Mouse (Mus musculus) forebrain, embryonic 13.5 days (tissue): ENCODE data around the gene Trappc3. TPM values are rescaled to one million over a fixed set of nuclear protein-coding genes. Genes with fewer than 3 reads are reported as not detected.

Experiments
- ATAC-seq: fragments of 200-750 bp; cut with Nextera tagmentation; 2 replicates; pipeline ENCODE4 v1.8.0; 2017
- H3K27ac ChIP-seq: fragments of 300-500 bp; sonication (generic); 2 replicates; pipeline ENCODE4 v1.5.1; 2015; ENCODE audit warnings: inconsistent platforms, mild to moderate bottlenecking, moderate library complexity
- H3K27me3 ChIP-seq: fragments of 300-500 bp; sonication (generic); 2 replicates; pipeline ENCODE4 v1.6.1; 2015; ENCODE audit warnings: mild to moderate bottlenecking, inconsistent platforms
- H3K36me3 ChIP-seq: fragments of 300-500 bp; sonication (generic); 2 replicates; pipeline ENCODE4 v1.6.1; 2015; ENCODE audit warnings: mild to moderate bottlenecking, inconsistent platforms; ENCODE audit not compliant: poor library complexity, severe bottlenecking
- H3K4me1 ChIP-seq: fragments of 300-500 bp; sonication (generic); 2 replicates; pipeline ENCODE4 v1.6.1; 2015; ENCODE audit warnings: inconsistent platforms
- H3K4me2 ChIP-seq: fragments of 300-500 bp; sonication (generic); 2 replicates; pipeline ENCODE4 v1.6.1; 2015; ENCODE audit warnings: inconsistent platforms, mild to moderate bottlenecking, moderate library complexity
- H3K4me3 ChIP-seq: fragments of 300-500 bp; sonication (generic); 2 replicates; pipeline ENCODE4 v1.5.1; 2015; ENCODE audit warnings: mild to moderate bottlenecking, inconsistent platforms
- H3K9ac ChIP-seq: fragments of 300-500 bp; sonication (generic); 2 replicates; pipeline ENCODE4 v1.6.1; 2015; ENCODE audit warnings: mild to moderate bottlenecking, inconsistent platforms
- H3K9me3 ChIP-seq: fragments of 300-500 bp; sonication (generic); replicated peaks from 2 replicates; pipeline ENCODE4 v1.6.1; 2016; ENCODE audit warnings: inconsistent platforms
- WGBS: fragments of 180-500 bp; shearing (Covaris S2); methylation state at CpG from one replicate; pipeline ENCODE4 v1.1.7; 2015; 5-methylcytosine and 5-hydroxymethylcytosine counted together
- polyA plus RNA-seq: library from polyadenylated mRNA; unstranded; fragments of >200 nt; fragmentation: Nextera tagmentation; extraction: Ambion mirVana; gene quantifications from 2 replicates; pipeline ENCODE4 v1.2.1, GENCODE M21; 2015

The Trappc3 gene
- polyA plus RNA-seq, 1 experiment from 2014 or later: 143 TPM

GRCm38 (mm10) chr4:126261675-126262074 is 450 bp upstream of the Trappc3 start:
- Histone ChIP-seq H3K9me3 (no peaks in the 10 kb centered on the region), H3K4me1 (peaks cover 44% of the 10 kb centered on the region), H3K27ac (no peak overlapping the region), H3K36me3 (no peaks in the 10 kb centered on the region), H3K4me3 (no peak overlapping the region), H3K4me2 (no peak overlapping the region), H3K27me3 (peaks cover 3% of the 10 kb centered on the region; the same call in 1 of the 2 replicates), H3K9ac (no peak overlapping the region)
- 56% methylated on average over 7 of the region's 7 CpGs for WGBS
- peak; percentile 4 for ATAC-seq

- no peak for ATAC-seq
These were observed 7.2 kb downstream of the Trappc3 start for GRCm38 (mm10) chr4:126269292-126269691.

DNA sequence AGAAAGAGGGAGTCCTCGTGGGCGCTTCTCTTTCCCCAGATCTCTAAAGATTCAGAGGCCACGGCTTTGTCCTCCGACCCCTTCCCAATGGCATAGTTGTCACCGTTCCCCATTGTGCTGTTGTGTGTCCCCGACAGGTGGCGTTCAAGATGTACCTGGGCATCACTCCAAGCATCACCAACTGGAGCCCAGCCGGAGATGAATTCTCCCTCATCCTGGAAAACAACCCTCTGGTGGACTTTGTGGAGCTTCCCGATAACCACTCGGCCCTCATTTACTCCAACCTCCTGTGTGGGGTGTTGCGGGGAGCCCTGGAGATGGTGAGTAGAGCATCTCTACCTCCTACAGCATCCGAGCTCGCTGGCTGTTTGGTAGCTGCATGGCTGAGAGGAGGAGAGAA is 11.6 kb downstream of the Trappc3 start:
- no peak overlapping the region for H3K27ac ChIP-seq
- peaks cover 10% of the 10 kb centered on the region; the same call in 1 of the 2 replicates for H3K4me1 ChIP-seq
- no peaks in the 10 kb centered on the region for H3K9me3 ChIP-seq
- H3K27me3 ChIP-seq: no peaks in the 10 kb centered on the region
- no peak overlapping the region for H3K4me2 ChIP-seq
- peaks cover 35% of the 10 kb centered on the region for H3K36me3 ChIP-seq
- no peak overlapping the region for H3K4me3 ChIP-seq
- ATAC-seq: no peak
- no peak overlapping the region for H3K9ac ChIP-seq
- WGBS: 77% methylated on average over 13 of the region's 13 CpGs

More at GRCm38 (mm10) chr4:126269292-126269691, 7.2 kb downstream of the Trappc3 start:
- no peak overlapping the region for H3K4me3 ChIP-seq
- no peak overlapping the region for H3K27ac ChIP-seq
- H3K4me1 ChIP-seq: peaks cover 2% of the 10 kb centered on the region; the same call in 1 of the 2 replicates
- H3K9ac ChIP-seq: no peak overlapping the region
- peaks cover 25% of the 10 kb centered on the region for H3K36me3 ChIP-seq
- H3K4me2 ChIP-seq: no peak overlapping the region
- H3K27me3 ChIP-seq: no peaks in the 10 kb centered on the region
- 77% methylated on average over 3 of the region's 3 CpGs for WGBS
- H3K9me3 ChIP-seq: no peaks in the 10 kb centered on the region

GRCm38 (mm10) chr4:126275081-126275480 is 13.0 kb downstream of the Trappc3 start:
- Histone ChIP-seq H3K9me3 (no peaks in the 10 kb centered on the region), H3K27ac (no peak overlapping the region), H3K4me1 (peaks cover 11% of the 10 kb centered on the region; the same call in 1 of the 2 replicates), H3K9ac (no peak overlapping the region), H3K27me3 (no peaks in the 10 kb centered on the region), H3K36me3 (peaks cover 35% of the 10 kb centered on the region), H3K4me3 (no peak overlapping the region), H3K4me2 (no peak overlapping the region)
- 91% methylated on average over 4 of the region's 4 CpGs for WGBS
- ATAC-seq: no peak

DNA sequence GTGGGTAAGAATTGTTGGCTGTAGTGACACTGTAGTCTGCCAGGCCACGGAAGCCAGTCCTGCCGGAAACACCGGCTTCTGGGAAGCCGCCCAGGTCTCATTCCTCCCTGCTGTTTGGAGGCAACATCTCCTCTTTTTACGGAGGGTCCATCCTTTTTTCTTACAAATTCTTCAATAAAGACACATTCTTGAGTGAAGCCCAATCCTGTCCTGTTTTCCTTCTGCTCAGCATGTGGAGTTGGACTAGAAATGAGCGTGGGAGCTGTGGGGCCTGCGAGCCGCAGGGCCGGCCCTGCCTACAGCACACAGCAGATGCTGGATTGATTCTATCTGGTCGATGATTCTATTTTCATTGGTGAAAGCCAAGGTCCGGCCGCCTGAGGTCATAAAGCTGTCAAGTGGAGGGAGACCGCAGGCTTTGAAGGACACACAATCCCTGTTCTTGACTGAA is 13.6 kb downstream of the Trappc3 start:
- 91% methylated on average over 13 of the region's 13 CpGs for WGBS

GRCm38 (mm10) chr4:126277906-126278564 is 15.9 kb downstream of the Trappc3 start:
- WGBS: 6% methylated on average over 13 of the region's 13 CpGs
- peak; percentile 55; the same call in 1 of the 2 replicates for ATAC-seq
- H3K27ac ChIP-seq: no peak overlapping the region
- no peak overlapping the region for H3K4me3 ChIP-seq
- peak overlapping the region; percentile 16; the same call in 1 of the 2 replicates for H3K4me2 ChIP-seq
- no peak overlapping the region for H3K9ac ChIP-seq
- H3K27me3 ChIP-seq: 0 out of 2 replicates have a peak, but pooled peaks cover under 1% of the 10 kb centered on the region
- H3K4me1 ChIP-seq: peaks cover 11% of the 10 kb centered on the region; the same call in 1 of the 2 replicates
- peaks cover 26% of the 10 kb centered on the region for H3K36me3 ChIP-seq
- H3K9me3 ChIP-seq: no peaks in the 10 kb centered on the region

More for the DNA sequence above, 13.6 kb downstream of the Trappc3 start:
- Histone ChIP-seq H3K9me3 (no peaks in the 10 kb centered on the region), H3K4me2 (no peak overlapping the region), H3K36me3 (peaks cover 35% of the 10 kb centered on the region), H3K4me3 (no peak overlapping the region), H3K9ac (no peak overlapping the region), H3K4me1 (peaks cover 11% of the 10 kb centered on the region; the same call in 1 of the 2 replicates), H3K27ac (no peak overlapping the region), H3K27me3 (no peaks in the 10 kb centered on the region)
- ATAC-seq: no peak

DNA sequence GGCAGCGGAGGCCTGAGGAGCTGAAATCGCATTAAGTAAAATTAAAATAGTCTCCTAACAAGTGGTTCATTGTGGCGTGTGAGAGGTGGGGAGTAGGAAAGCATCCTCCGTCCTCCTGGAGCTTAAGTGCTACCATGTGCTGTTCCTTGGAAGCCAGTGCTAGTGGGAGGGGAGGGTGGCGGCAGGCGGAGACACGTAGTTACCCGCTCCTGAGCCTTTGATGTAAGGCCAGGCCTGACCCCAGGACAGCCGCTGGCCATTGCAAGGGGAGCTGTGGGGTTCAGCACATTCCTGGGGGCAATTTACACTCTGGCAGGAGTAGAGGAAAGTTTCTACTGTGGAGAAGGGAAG is 16.4 kb downstream of the Trappc3 start:
- H3K27ac ChIP-seq: no peak overlapping the region

GRCm38 (mm10) chr4:126278961-126279360 is 16.8 kb downstream of the Trappc3 start:
- peaks cover 11% of the 10 kb centered on the region; the same call in 1 of the 2 replicates for H3K4me1 ChIP-seq
- H3K9ac ChIP-seq: no peak overlapping the region
- WGBS: 60% methylated on average over 9 of the region's 9 CpGs
- ATAC-seq: no peak
- H3K4me3 ChIP-seq: no peak overlapping the region
- no peaks in the 10 kb centered on the region for H3K9me3 ChIP-seq
- H3K36me3 ChIP-seq: peaks cover 17% of the 10 kb centered on the region
- H3K27ac ChIP-seq: no peak overlapping the region
- H3K27me3 ChIP-seq: peaks cover 8% of the 10 kb centered on the region
- H3K4me2 ChIP-seq: no peak overlapping the region

More for the DNA sequence above, 16.4 kb downstream of the Trappc3 start:
- 0 out of 2 replicates have a peak, but pooled peaks cover 5% of the 10 kb centered on the region for H3K27me3 ChIP-seq
- no peaks in the 10 kb centered on the region for H3K9me3 ChIP-seq
- H3K4me2 ChIP-seq: no peak overlapping the region
- H3K4me1 ChIP-seq: peaks cover 11% of the 10 kb centered on the region; the same call in 1 of the 2 replicates
- no peak overlapping the region for H3K4me3 ChIP-seq
- peaks cover 21% of the 10 kb centered on the region for H3K36me3 ChIP-seq
- WGBS: 34% methylated on average over 9 of the region's 9 CpGs
- no peak for ATAC-seq
- H3K9ac ChIP-seq: no peak overlapping the region

GRCm38 (mm10) chr4:126281706-126282105 is 19.6 kb downstream of the Trappc3 start:
- Histone ChIP-seq H3K9ac (no peak overlapping the region), H3K36me3 (no peaks in the 10 kb centered on the region), H3K27ac (no peak overlapping the region), H3K4me3 (no peak overlapping the region), H3K4me2 (no peak overlapping the region), H3K9me3 (no peaks in the 10 kb centered on the region), H3K4me1 (peaks cover 16% of the 10 kb centered on the region), H3K27me3 (peaks cover 28% of the 10 kb centered on the region)
- 77% methylated on average over 9 of the region's 9 CpGs for WGBS
- no peak for ATAC-seq

DNA sequence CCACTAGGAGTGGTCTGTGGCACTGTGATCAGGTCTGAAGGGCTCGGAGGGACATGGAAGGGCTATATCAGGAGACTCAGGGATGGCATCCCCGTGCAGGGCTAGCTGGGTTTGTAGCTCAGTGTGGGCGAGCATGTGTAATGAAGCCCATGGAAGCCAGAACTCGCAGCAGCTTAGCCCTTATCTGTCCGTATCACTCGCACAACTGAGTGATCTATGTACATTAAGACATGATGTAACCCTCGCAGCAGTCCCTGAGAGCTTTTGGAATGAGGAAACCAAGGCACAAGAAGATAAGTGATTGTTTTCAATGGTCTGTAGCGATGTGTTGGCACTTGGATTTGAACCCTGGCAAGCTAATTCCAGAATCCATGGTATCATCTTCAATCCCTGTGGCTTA is 21.5 kb downstream of the Trappc3 start:
- H3K9ac ChIP-seq: 0 out of 2 replicates have a peak overlapping the region, but pooled peaks have one; percentile 26

GRCm38 (mm10) chr4:126286492-126286891 is 24.4 kb downstream of the Trappc3 start, which contains the start of gene Col8a2:
Gene Col8a2 (plus strand): TSS chr4:126286793.
- no peak for ATAC-seq
- H3K9me3 ChIP-seq: no peaks in the 10 kb centered on the region
- peaks cover 70% of the 10 kb centered on the region for H3K27me3 ChIP-seq
- WGBS: 2% methylated on average over 27 of the region's 42 CpGs
- H3K36me3 ChIP-seq: no peaks in the 10 kb centered on the region
- peak within 1 kb of the TSS; percentile 34; the same call in 1 of the 2 replicates for H3K9ac ChIP-seq
- H3K27ac ChIP-seq: no peak within 1 kb of the TSS
- H3K4me2 ChIP-seq: peak within 1 kb of the TSS; percentile 59
- H3K4me1 ChIP-seq: peaks cover 7% of the 10 kb centered on the region
- H3K4me3 ChIP-seq: peak within 1 kb of the TSS; percentile 35

More for the DNA sequence above, 21.5 kb downstream of the Trappc3 start:
- H3K9me3 ChIP-seq: no peaks in the 10 kb centered on the region
- H3K27me3 ChIP-seq: peaks cover 47% of the 10 kb centered on the region
- no peaks in the 10 kb centered on the region for H3K36me3 ChIP-seq
- no peak overlapping the region for H3K4me3 ChIP-seq
- no peak for ATAC-seq
- no peak overlapping the region for H3K4me2 ChIP-seq
- H3K4me1 ChIP-seq: peaks cover 11% of the 10 kb centered on the region
- 88% methylated on average over 8 of the region's 8 CpGs for WGBS
- no peak overlapping the region for H3K27ac ChIP-seq

GRCm38 (mm10) chr4:126287302-126287995 is 25.3 kb downstream of the Trappc3 start:
- no peaks in the 10 kb centered on the region for H3K9me3 ChIP-seq
- no peak overlapping the region for H3K4me3 ChIP-seq
- H3K4me2 ChIP-seq: no peak overlapping the region
- H3K9ac ChIP-seq: no peak overlapping the region
- no peak overlapping the region for H3K27ac ChIP-seq
- 40% methylated on average over 11 of the region's 11 CpGs for WGBS
- H3K4me1 ChIP-seq: peaks cover 7% of the 10 kb centered on the region
- H3K36me3 ChIP-seq: no peaks in the 10 kb centered on the region
- peaks cover 74% of the 10 kb centered on the region for H3K27me3 ChIP-seq
- ATAC-seq: no peak
